Mouse (Mus musculus): ENCODE data around the gene Adamts6. TPM values are rescaled to one million over a fixed set of nuclear protein-coding genes. Genes with fewer than 3 reads are reported as not detected.

Gene Adamts6
- total and polyA plus RNA-seq, 3 experiments = 0.03 to 0.08 TPM; not detected in 1

- no peaks in the 10 kb centered on the region for H3K36me3 ChIP-seq (ENCODE audit: control insufficient read depth in 1 of 2, insufficient read depth in 2 of 2, low read length in 2 of 2)
- H3K4me3 ChIP-seq (ENCODE audit: control insufficient read depth in 1 of 2, insufficient read depth in 1 of 2, low read depth in 2 of 2, low read length in 2 of 2) = no peak overlapping the region
- H3K4me1 ChIP-seq (ENCODE audit: control insufficient read depth in 1 of 2, insufficient read depth in 2 of 2, low read length in 2 of 2) = no peaks in the 10 kb centered on the region
- H3K79me2 ChIP-seq (ENCODE audit: control insufficient read depth, insufficient read depth, low read length, poor library complexity) = no peaks in the 10 kb centered on the region
- no peak overlapping the region for H3K27ac ChIP-seq (ENCODE audit: control insufficient read depth, low read depth, low read length)
- TF ChIP-seq NRF1 (IDR thresholded peaks at IDR 0.05; ENCODE audit: insufficient read depth, low read depth, low read length, poor library complexity, severe bottlenecking) (no peak), MYC (IDR thresholded peaks at IDR 0.05; ENCODE audit: low read depth, low read length) (no peak), TAL1 (IDR thresholded peaks at IDR 0.05; ENCODE audit: low read length) (no peak), GATA1 (IDR thresholded peaks at IDR 0.05; ENCODE audit: low read depth, low read length) (no peak), SMC3 (IDR thresholded peaks at IDR 0.05; ENCODE audit: low read depth, low read length) (no peak), SIN3A (IDR thresholded peaks at IDR 0.05; ENCODE audit: low read length) (no peak), POLR2AphosphoS2 (IDR thresholded peaks at IDR 0.05; ENCODE audit: low read length) (no peak), ZKSCAN1 (IDR thresholded peaks at IDR 0.05; ENCODE audit: low read depth, low read length) (no peak), NELFE (IDR thresholded peaks at IDR 0.05; ENCODE audit: low read depth, low read length) (no peak), USF1 (IDR thresholded peaks at IDR 0.05; ENCODE audit: low read depth, low read length) (no peak), MXI1 (IDR thresholded peaks at IDR 0.05; ENCODE audit: low read depth, low read length) (no peak), RCOR1 (IDR thresholded peaks at IDR 0.05; ENCODE audit: low read depth, low read length) (no peak), ZC3H11A (IDR thresholded peaks at IDR 0.05; ENCODE audit: low read depth, low read length) (no peak), TBP (IDR thresholded peaks at IDR 0.05; ENCODE audit: low read depth, low read length) (no peak), MAX (IDR thresholded peaks at IDR 0.05; ENCODE audit: low read length) (no peak), JUND (IDR thresholded peaks at IDR 0.05; ENCODE audit: low read depth, low read length) (no peak), MAZ (IDR thresholded peaks at IDR 0.05; ENCODE audit: low read depth, low read length) (no peak), MAFK (IDR thresholded peaks at IDR 0.05; ENCODE audit: borderline replicate concordance, low read depth, low read length) (no peak)
- no peaks in the 10 kb centered on the region for H3K9me3 ChIP-seq (replicated peaks; ENCODE audit: insufficient read depth, low read length)
- 0 out of 4 replicates have a peak, but pooled peaks cover 0 to 2% of the 10 kb centered on the region in 2 experiments for H3K27me3 ChIP-seq (ENCODE audit: control insufficient read depth in 1 of 2, insufficient read depth in 2 of 2, low read length in 2 of 2)
- no peak overlapping the region for H3K9ac ChIP-seq (ENCODE audit: control insufficient read depth, low read depth, low read length, poor library complexity, severe bottlenecking)
- DNase-seq (ENCODE audit: low read depth, low spot score) = no peak
These were observed 188.8 kb downstream of the Adamts6 start for GRCm38 (mm10) chr13:104476285-104476956.

GRCm38 (mm10) chr13:104482426-104483089 lies 194.9 kb downstream of the Adamts6 start:
- Histone ChIP-seq H3K79me2 (ENCODE audit: control insufficient read depth, insufficient read depth, low read length, poor library complexity) (no peaks in the 10 kb centered on the region), H3K27me3 (ENCODE audit: control insufficient read depth in 1 of 2, insufficient read depth in 2 of 2, low read length in 2 of 2) (peaks cover 0 to 2% of the 10 kb centered on the region in 2 experiments; a peak in 1 of 4 replicates), H3K4me3 (ENCODE audit: control insufficient read depth in 1 of 2, insufficient read depth in 1 of 2, low read depth in 2 of 2, low read length in 2 of 2) (no peak overlapping the region), H3K36me3 (ENCODE audit: control insufficient read depth in 1 of 2, insufficient read depth in 2 of 2, low read length in 2 of 2) (no peaks in the 10 kb centered on the region), H3K9me3 (replicated peaks; ENCODE audit: insufficient read depth, low read length) (no peaks in the 10 kb centered on the region), H3K4me1 (ENCODE audit: control insufficient read depth in 1 of 2, insufficient read depth in 2 of 2, low read length in 2 of 2) (no peaks in the 10 kb centered on the region), H3K9ac (ENCODE audit: control insufficient read depth, low read depth, low read length, poor library complexity, severe bottlenecking) (no peak overlapping the region), H3K27ac (ENCODE audit: control insufficient read depth, low read depth, low read length) (no peak overlapping the region)
- TF ChIP-seq MAFK (IDR thresholded peaks at IDR 0.05; ENCODE audit: borderline replicate concordance, low read depth, low read length) = no peak
- no peak for DNase-seq (ENCODE audit: low read depth, low spot score)

Measured in MEL (cell line).